Mouse (Mus musculus) bone marrow, adult 2 months (tissue): ENCODE measurements around the gene Nfam1.

Experiments used
- CTCF ChIP-seq: fragments of 200-500 bp; IDR thresholded peaks from 2 replicates; pipeline ENCODE4 v1.5.1; 2011; ENCODE audit warnings: low read length, control low read depth; ENCODE audit not compliant: control insufficient read depth, insufficient read depth
- POLR2A ChIP-seq: fragments of 200-500 bp; IDR thresholded peaks from 2 replicates; pipeline ENCODE4 v1.6.1; 2011; ENCODE audit warnings: low read depth, mild to moderate bottlenecking, control low read depth, low read length, borderline replicate concordance; ENCODE audit not compliant: control insufficient read depth

DNA sequence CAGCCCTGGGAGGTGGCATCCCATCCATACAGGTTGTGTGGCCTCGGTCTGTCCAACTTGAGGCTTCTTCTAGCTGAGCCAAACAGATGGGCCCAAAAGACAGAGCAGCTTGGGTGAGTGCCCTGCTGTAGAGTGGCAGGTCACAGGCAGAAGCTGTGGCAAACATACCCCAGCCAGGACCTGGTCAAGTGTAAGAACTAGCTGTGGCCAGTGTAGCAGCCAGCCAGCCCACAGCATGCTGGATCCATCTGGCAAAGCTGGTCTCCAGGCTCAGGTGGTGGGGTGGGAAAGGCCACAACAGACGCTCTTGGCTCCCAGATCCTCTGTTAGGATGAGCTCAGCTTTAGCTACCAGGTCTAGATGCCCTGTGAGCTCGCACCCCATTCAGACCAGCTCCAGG lies 76.8 kb downstream of the Nfam1 start:
- no peak for TF ChIP-seq CTCF
- no peak for TF ChIP-seq POLR2A
